Mouse (Mus musculus) limb, embryonic 14.5 days (tissue): ENCODE data around the gene Olig3. TPM values are rescaled to one million over a fixed set of nuclear protein-coding genes. Genes with fewer than 3 reads are reported as not detected.

Experiments used
- ATAC-seq: fragments of 200-750 bp; cut with Nextera tagmentation; 2 replicates; pipeline ENCODE4 v1.8.0; 2017; ENCODE audit warnings: low read depth, moderate number of reproducible peaks, moderate TSS enrichment; ENCODE audit not compliant: low FRiP score
- DNase-seq: peaks from one replicate; pipeline ENCODE4 v3.0.0-alpha.2; 2015; ENCODE audit warnings: low spot score
- H3K27ac ChIP-seq: fragments of 300-500 bp; sonication (generic); replicated peaks from 2 replicates; pipeline ENCODE4 v1.5.1; 2014; ENCODE audit warnings: low read depth, mild to moderate bottlenecking, low read length, moderate library complexity, mixed read lengths
- H3K27me3 ChIP-seq: fragments of 300-500 bp; sonication (generic); 2 replicates; pipeline ENCODE4 v1.6.1; 2014; ENCODE audit warnings: low read length, mixed read lengths; ENCODE audit not compliant: control insufficient read depth, insufficient read depth
- H3K36me3 ChIP-seq: fragments of 300-500 bp; sonication (generic); 2 replicates; pipeline ENCODE4 v1.6.1; 2014; ENCODE audit warnings: mild to moderate bottlenecking, low read length, moderate library complexity, mixed read lengths; ENCODE audit not compliant: control insufficient read depth, insufficient read depth
- H3K4me1 ChIP-seq: fragments of 300-500 bp; sonication (generic); 2 replicates; pipeline ENCODE4 v1.6.1; 2014; ENCODE audit warnings: antibody characterized with exemption, low read length, mixed read lengths; ENCODE audit not compliant: control insufficient read depth, insufficient read depth
- H3K4me2 ChIP-seq: fragments of 300-500 bp; sonication (generic); replicated peaks from 2 replicates; pipeline ENCODE4 v1.6.1; 2014; ENCODE audit warnings: low read depth, mild to moderate bottlenecking, low read length, moderate library complexity; ENCODE audit not compliant: severe bottlenecking
- H3K4me3 ChIP-seq: fragments of 300-500 bp; sonication (generic); replicated peaks from 2 replicates; pipeline ENCODE4 v1.5.1; 2014; ENCODE audit warnings: low read length
- H3K9ac ChIP-seq: fragments of 300-500 bp; sonication (generic); 2 replicates; pipeline ENCODE4 v1.6.1; 2014; ENCODE audit warnings: mild to moderate bottlenecking, low read depth, low read length, moderate library complexity; ENCODE audit not compliant: severe bottlenecking
- H3K9me3 ChIP-seq: fragments of 300-500 bp; sonication (generic); 2 replicates; pipeline ENCODE4 v1.6.1; 2016; ENCODE audit warnings: low read length; ENCODE audit not compliant: control insufficient read depth
- POLR2A ChIP-seq: fragments of 200-500 bp; IDR thresholded peaks from 2 replicates; pipeline ENCODE4 v1.8.0; 2012; ENCODE audit warnings: inconsistent platforms, mild to moderate bottlenecking, moderate library complexity, borderline replicate concordance; ENCODE audit not compliant: insufficient read depth, insufficient read length; ENCODE audit errors: extremely low read depth
- WGBS: fragments of 180-500 bp; shearing (Covaris S2); extraction: QIAGEN DNeasy Blood & Tissue Kit; methylation state at CpG from one replicate; pipeline ENCODE4 v1.1.7; 2014; 5-methylcytosine and 5-hydroxymethylcytosine counted together
- polyA plus RNA-seq, 2 experiments: library from polyadenylated mRNA; depleted of rRNA in 1 of 2; stranded (reverse) in 1 of 2; unstranded in 1 of 2; fragments of >200 nt; fragmentation: Nextera tagmentation in 1 of 2; extraction: Ambion mirVana in 1 of 2; gene quantifications; 2 replicates each; pipeline versions ENCODE4 v1.2.1 to v1.2.3; 2012 to 2014

The Olig3 gene
- polyA plus RNA-seq (2012; rRNA removed) (0.04 TPM in 1 of 2 replicates, not detected in the other), polyA plus RNA-seq (2014; fragmentation: Nextera tagmentation; extraction: Ambion mirVana) (not detected in 2 replicates)

- Histone ChIP-seq H3K9ac (no peak within 1 kb of the TSS), H3K4me3 (peak within 1 kb of the TSS; percentile 21), H3K9me3 (no peaks in the 10 kb centered on the region), H3K4me2 (0 out of 2 replicates have a peak within 1 kb of the TSS, but pooled peaks have one; percentile 6), H3K36me3 (no peaks in the 10 kb centered on the region), H3K27ac (no peak within 1 kb of the TSS), H3K4me1 (peaks cover 5% of the 10 kb centered on the region; the same call in 1 of the 2 replicates), H3K27me3 (peaks cover 94% of the 10 kb centered on the region)
- ATAC-seq (no peak), DNase-seq (no peak)
- TF ChIP-seq POLR2A = no peak
- 3% methylated on average over 9 of the region's 9 CpGs for WGBS
These were observed at the start of gene Olig3 for GRCm38 (mm10) chr10:19356071-19356583. Gene Olig3, plus strand, starts transcription at chr10:19356533.

- Histone ChIP-seq H3K9me3 (no peaks in the 10 kb centered on the region), H3K4me2 (no peak overlapping the region), H3K27me3 (no peaks in the 10 kb centered on the region), H3K4me3 (no peak overlapping the region), H3K27ac (no peak overlapping the region), H3K4me1 (no peaks in the 10 kb centered on the region), H3K9ac (no peak overlapping the region), H3K36me3 (no peaks in the 10 kb centered on the region)
- no peak for TF ChIP-seq POLR2A
- DNase-seq (no peak), ATAC-seq (no peak)
- WGBS = 33% methylated on average over 5 of the region's 5 CpGs
These were observed 46.5 kb upstream of the Olig3 start for GRCm38 (mm10) chr10:19309681-19310395.

GRCm38 (mm10) chr10:19310471-19310870, 45.9 kb upstream of the Olig3 start:
- Histone ChIP-seq H3K9me3 (no peaks in the 10 kb centered on the region), H3K9ac (no peak overlapping the region), H3K4me2 (no peak overlapping the region), H3K4me3 (no peak overlapping the region), H3K36me3 (no peaks in the 10 kb centered on the region), H3K27ac (no peak overlapping the region), H3K27me3 (no peaks in the 10 kb centered on the region), H3K4me1 (no peaks in the 10 kb centered on the region)
- DNase-seq = no peak
- ATAC-seq = no peak
- 33% methylated on average over 5 of the region's 5 CpGs for WGBS
- no peak for TF ChIP-seq POLR2A

GRCm38 (mm10) chr10:19317962-19318812, 38.1 kb upstream of the Olig3 start:
- Histone ChIP-seq H3K27me3 (no peaks in the 10 kb centered on the region), H3K9ac (no peak overlapping the region), H3K4me2 (no peak overlapping the region), H3K4me1 (no peaks in the 10 kb centered on the region), H3K9me3 (no peaks in the 10 kb centered on the region), H3K4me3 (no peak overlapping the region), H3K36me3 (no peaks in the 10 kb centered on the region), H3K27ac (no peak overlapping the region)
- ATAC-seq (no peak), DNase-seq (no peak)
- TF ChIP-seq POLR2A = no peak
- 89% methylated on average over 19 of the region's 19 CpGs for WGBS

GRCm38 (mm10) chr10:19321781-19322180, 34.6 kb upstream of the Olig3 start:
- Histone ChIP-seq H3K27ac (no peak overlapping the region), H3K4me2 (no peak overlapping the region), H3K9me3 (no peaks in the 10 kb centered on the region), H3K9ac (no peak overlapping the region), H3K36me3 (no peaks in the 10 kb centered on the region), H3K4me1 (no peaks in the 10 kb centered on the region), H3K27me3 (no peaks in the 10 kb centered on the region), H3K4me3 (no peak overlapping the region)
- ATAC-seq = no peak
- no peak for DNase-seq
- 70% methylated on average over 2 of the region's 2 CpGs for WGBS
- TF ChIP-seq POLR2A = no peak
